Mouse (Mus musculus): Measurements from ENCODE around the gene Dicer1.

The Dicer1 gene

GRCm38 (mm10) chr12:104677371-104677924 is 74.3 kb downstream of the Dicer1 start:
- DNase-seq (ENCODE audit: low spot score), result no peak

DNA sequence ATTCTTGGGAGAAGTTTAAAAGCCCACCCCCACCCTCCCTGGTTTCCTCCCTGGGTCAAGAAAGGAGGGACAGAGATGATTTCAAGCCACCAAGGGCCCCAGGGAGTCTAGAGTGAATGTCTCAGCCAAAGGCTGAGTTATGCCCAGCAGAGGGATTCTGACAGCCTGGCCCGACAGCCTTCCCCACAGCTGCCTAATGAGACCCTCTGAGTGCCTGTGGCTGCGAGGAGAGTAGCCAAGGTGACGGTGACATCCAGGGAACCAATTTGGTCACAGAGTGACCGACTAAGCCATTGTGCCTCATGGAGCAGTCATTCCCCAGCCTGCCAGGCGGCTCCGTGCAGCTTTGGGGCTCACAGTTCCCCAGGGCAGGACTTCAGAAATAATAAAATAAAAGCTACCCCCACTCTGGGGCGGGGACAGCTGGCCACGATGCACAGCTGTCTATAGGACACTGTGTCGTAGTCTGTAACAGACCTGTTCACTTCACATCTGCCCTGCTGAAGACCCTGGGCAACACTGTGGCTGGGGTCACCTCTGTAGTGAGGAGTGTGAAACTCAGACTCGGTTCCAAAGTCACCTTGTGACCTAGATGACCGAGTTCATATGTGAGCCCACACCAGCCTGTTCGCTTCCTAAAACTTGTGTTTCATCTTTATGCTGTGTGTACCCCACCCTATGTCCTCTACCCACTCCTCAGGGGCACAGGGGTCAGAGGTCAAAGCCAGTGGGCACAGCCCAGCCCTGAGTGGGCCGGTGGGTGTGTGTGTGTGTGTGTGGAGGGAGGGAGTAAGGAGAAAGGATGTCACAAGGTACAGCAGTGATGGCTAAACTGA is 75.0 kb downstream of the Dicer1 start:
- DNase-seq (ENCODE audit: low spot score), result no peak

- no peak for DNase-seq (ENCODE audit: low spot score)
Observed at GRCm38 (mm10) chr12:104672976-104673375, 78.8 kb downstream of the Dicer1 start.

DNA sequence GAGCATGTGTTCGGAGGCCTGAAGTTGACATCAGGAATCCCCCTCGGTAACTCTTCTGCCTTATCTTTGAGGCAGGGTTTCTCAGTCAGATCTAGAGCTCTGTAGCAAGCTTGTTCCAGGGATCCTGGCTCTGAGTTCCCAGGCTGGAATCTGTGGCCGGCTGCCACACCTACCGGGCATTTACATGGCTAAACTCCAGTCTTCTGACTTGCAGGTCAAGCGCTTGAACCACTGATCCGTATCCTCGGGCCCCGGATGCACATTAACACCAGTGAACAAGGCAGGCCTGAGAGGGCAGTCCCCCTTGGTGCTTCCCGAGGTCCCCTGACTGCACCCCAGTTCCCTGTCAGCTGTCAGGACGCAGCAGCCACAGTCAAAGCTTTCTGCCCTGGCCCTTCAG is 79.3 kb downstream of the Dicer1 start:
- no peak for DNase-seq (ENCODE audit: low spot score)

DNA sequence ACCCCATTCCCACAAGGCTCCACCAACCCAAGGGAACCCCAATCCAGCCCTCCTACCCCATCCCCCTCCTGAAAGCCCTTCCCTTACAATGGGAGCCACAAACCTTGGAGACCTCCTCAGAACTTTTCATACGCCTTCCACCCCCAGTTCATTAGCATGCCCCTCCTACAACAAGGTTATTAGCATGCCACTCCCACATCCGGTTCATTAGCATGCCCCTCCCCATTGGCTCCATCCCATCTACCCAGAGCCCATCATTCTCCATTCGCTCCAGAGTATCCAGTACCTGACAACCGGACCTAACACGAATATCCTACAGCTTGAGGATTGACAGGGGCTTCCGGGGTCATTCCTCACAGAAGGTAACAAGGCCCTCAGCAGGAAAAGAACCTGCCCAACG is 83.9 kb downstream of the Dicer1 start:
- DNase-seq (ENCODE audit: low spot score), result no peak

DNA sequence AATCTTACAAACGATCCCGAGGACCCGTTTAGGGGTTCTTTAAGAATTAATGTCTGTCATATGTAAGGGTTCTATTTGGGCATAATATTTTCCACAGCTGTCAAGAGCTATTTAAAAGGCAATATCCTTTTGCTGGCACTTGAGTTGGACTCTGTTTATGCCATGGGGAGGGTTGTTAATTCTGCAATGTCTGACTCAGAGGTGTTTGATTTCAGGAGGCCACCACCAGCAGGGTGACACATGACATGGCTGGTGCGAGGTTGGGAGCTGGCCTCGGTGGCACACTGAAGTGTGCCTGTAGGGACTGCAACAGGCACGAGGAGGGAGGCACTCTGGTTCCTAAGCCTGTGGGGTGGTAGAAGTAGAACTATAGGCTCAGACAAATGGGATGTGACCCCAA is 85.8 kb downstream of the Dicer1 start:
- no peak for DNase-seq (ENCODE audit: low spot score)

DNA sequence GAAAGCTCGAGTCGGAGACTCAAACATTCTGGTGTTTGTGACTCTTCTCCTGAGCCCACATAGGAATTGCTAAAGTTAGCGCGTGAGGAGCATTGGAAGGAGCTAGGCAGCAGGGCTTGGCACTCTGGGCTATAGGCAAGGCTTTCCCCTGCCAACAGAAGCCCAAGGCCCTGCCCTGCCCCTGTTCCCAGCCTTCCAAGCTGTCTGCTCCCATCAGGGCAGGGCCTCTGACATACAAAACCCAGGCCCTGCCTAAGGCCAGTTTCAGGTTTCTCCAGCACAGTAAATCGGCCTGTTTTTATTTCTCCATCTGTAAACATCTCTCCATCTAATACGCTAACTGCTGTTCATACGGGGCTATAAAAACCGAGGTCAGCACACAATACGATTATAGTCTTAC is 86.2 kb downstream of the Dicer1 start:
- no peak for DNase-seq (ENCODE audit: low spot score)

DNA sequence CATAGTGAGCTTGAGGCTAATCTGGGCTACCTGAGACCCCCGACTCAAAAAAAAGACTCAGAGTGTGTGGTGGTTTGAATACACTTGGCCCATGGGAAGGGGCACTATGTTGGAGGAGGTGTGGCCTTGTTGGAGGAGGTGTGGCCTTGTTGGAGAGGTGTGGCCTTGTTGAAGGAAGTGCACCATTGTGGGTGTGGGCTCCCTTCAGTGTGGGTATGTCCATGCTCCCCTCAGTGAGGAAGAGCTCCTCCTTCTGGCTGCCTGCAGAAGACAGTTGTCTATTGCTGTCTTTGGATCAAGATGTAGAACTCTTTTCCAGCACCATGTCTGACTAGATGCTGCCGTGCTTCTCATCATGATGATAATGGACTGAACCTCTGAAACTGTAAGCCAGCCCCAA is 95.6 kb downstream of the Dicer1 start:
- DNase-seq (ENCODE audit: low spot score), result no peak

DNA sequence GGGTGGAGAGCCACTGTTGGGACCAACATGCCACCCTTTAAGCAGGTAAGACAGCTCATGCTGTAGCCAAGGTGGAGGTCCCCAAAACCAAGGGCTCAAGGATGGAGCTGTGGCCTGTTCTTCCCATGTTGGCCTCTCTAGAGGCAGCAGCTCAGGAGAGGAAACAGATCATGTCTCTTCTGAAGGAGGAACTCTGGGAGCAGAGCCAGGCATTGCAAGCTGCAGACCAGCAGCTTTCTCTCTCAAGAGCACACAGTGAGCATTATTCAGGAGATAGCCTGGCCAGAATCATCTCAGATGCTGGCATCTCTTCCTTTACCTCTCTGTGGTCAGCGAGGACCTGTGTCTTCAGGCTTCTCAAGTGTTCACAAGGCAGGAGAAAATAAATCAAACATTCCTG is 96.7 kb downstream of the Dicer1 start:
- DNase-seq (ENCODE audit: low spot score), result peak; percentile 19

GRCm38 (mm10) chr12:104652021-104652420 is 99.7 kb downstream of the Dicer1 start:
- DNase-seq (ENCODE audit: low spot score), result no peak

DNA sequence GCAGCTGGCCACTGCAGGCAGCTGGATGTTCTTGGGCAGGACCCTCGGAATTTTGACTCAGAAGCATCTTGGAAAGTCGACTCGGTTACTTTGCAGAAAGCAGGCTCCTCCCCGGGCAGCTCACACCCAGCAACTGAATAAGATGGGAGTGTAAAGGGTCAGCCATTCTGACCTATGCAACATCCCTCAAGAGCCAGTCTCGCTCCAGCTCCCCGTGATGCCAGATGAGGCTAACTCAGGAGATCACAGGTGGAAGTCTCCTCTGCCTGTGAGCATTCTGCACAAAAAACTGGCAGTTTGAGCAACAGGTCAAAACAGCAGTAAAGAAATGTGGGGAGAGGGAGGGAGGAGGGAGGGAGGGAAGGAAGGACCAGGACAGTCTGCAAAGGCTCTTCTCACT is 100.5 kb downstream of the Dicer1 start:
- no peak for DNase-seq (ENCODE audit: low spot score)

GRCm38 (mm10) chr12:104650510-104651260 is 101.1 kb downstream of the Dicer1 start:
- no peak for DNase-seq (ENCODE audit: low spot score)

GRCm38 (mm10) chr12:104648366-104648765 is 103.4 kb downstream of the Dicer1 start:
- no peak for DNase-seq (ENCODE audit: low spot score)

DNA sequence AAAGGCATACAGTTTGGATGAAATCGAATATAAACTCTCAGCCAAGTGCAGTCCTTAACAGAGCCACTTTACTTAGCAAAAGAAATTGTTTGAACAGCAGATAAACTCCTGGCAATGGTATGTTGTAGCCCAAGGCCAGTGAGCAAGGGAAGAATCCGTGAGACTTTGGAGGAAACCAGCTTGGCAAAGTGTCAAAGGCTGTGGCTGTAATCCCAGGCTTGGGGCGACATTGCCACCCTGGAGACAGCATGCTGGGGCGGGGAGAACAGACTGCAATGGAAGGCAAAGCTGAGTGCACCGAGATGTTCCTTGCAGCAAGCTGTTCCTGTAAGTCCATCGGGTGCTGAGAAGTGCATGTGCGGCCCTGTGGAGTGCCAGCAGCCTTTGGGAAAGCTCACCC is 109.4 kb downstream of the Dicer1 start:
- DNase-seq (ENCODE audit: low spot score), result peak; percentile 50

- peak; percentile 17 for DNase-seq (ENCODE audit: low spot score)
Observed at GRCm38 (mm10) chr12:104640934-104641333, 110.8 kb downstream of the Dicer1 start.

DNA sequence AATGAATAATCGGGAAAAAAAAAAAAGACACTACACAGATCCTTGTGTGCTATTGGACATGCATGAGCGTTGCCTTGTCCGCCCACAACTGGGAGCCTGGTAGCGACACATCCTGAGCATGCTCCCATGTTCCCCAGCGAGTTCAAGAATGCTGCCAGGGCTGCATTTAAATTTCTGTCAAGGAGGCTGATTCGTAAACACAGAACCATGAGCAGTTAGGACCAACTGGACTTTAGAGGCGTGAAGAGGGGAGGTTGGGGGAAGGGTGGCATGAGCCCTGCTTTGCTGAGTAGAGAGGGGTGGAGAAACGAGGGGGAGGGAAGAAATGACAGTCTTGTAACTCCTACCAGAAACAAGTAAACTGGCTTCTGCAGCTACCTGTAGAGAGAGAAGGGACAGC is 113.6 kb downstream of the Dicer1 start:
- DNase-seq (ENCODE audit: low spot score), result no peak

Measured in testis, postnatal 14 days (tissue).